Comparison of ENCODE assay signal across 14 mouse cellular contexts in the genomic region with DNA sequence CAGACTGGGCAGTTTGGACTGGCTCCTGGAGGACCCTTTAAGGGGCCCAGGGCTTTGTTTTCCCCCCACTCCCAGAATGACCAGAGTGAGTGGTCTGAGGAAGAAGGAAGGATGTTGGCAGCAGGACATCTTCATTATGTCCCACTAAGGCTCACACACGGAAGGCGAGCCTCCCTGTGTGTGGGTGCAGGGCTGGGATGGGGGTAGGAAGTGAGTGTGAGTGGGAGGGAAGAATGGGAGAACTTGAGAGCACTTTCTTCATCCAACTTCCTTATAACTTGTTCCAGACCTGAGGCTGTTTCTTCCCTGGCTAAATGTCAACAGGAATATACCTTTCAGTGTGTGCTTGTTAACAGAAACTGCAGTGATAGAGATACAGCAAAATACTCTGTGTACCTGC. TPM values are rescaled to one million over a fixed set of nuclear protein-coding genes. Genes with fewer than 3 reads are reported as not detected.
A peak's percentile ranks its signal among the peaks of the same experiment; 100 is the strongest.
DNase-seq lines count a peak whose midpoint lies in the region; ATAC-seq and TF ChIP-seq lines count a peak whose summit lies in the region.
"Had no signal": no experiment of that assay in that cellular context is flagged by ENCODE, and none has a peak within 500 bp of the region (broad histone marks: within the 10 kb centered on the region; RNA-seq: fewer than 3 reads in every experiment).

No protein-coding gene starts in this region.

- no peak overlapping the region for H3K9ac ChIP-seq in kidney, postnatal 0 days (ENCODE audit: low read depth, low read length)
- H3K9ac ChIP-seq in liver, embryonic 11.5 days (ENCODE audit: low read depth, low read length) = 0 out of 2 replicates have a peak overlapping the region, but pooled peaks have one; percentile 14
- H3K9ac ChIP-seq: forebrain, embryonic 15.5 days; stomach, embryonic 15.5 days had no signal

- no peak overlapping the region for H3K4me2 ChIP-seq in kidney, postnatal 0 days (ENCODE audit: low read length)
- H3K4me2 ChIP-seq in liver, embryonic 11.5 days = peak overlapping the region; percentile 99
- H3K4me2 ChIP-seq: forebrain, embryonic 15.5 days had no signal

- H3K9me3 ChIP-seq in kidney, postnatal 0 days (replicated peaks; ENCODE audit: low read length) = no peaks in the 10 kb centered on the region
- H3K9me3 ChIP-seq in liver, embryonic 11.5 days (ENCODE audit: control insufficient read depth, low read length) = no peaks in the 10 kb centered on the region
- H3K9me3 ChIP-seq: forebrain, embryonic 15.5 days; hindbrain, embryonic 10.5 days; stomach, embryonic 15.5 days had no signal

- no peak for ATAC-seq in kidney, postnatal 0 days (replicated peaks; ENCODE audit: low FRiP score, low read depth)
- no peak for ATAC-seq in liver, embryonic 11.5 days (replicated peaks; ENCODE audit: low FRiP score)
- ATAC-seq: forebrain, embryonic 15.5 days; Patski had no signal

- peaks cover 21% of the 10 kb centered on the region; the same call in 1 of the 2 replicates for H3K36me3 ChIP-seq in kidney, postnatal 0 days (ENCODE audit: insufficient read depth, low read length)
- H3K36me3 ChIP-seq in liver, embryonic 11.5 days (ENCODE audit: control insufficient read depth, insufficient read depth, low read length) = peaks cover 33% of the 10 kb centered on the region

- no peaks in the 10 kb centered on the region for H3K27me3 ChIP-seq in kidney, postnatal 0 days (ENCODE audit: insufficient read depth, low read length)
- no peaks in the 10 kb centered on the region for H3K27me3 ChIP-seq in liver, embryonic 11.5 days (replicated peaks; ENCODE audit: control insufficient read depth, insufficient read depth, low read length)
- H3K27me3 ChIP-seq: forebrain, embryonic 15.5 days; Patski; stomach, embryonic 15.5 days had no signal

- WGBS in kidney, postnatal 0 days = 56% methylated on average over 2 of the region's 2 CpGs
- WGBS in liver, embryonic 11.5 days = 67% methylated on average over 2 of the region's 2 CpGs

- no peak overlapping the region for H3K4me3 ChIP-seq in kidney, postnatal 0 days (replicated peaks; ENCODE audit: low read depth, low read length)
- 0 out of 2 replicates have a peak overlapping the region, but pooled peaks have one; percentile 42 for H3K4me3 ChIP-seq in liver, embryonic 11.5 days (ENCODE audit: low read depth, low read length)
- H3K4me3 ChIP-seq: stomach, embryonic 15.5 days had no signal

- peak; percentile 64 for DNase-seq in cerebellum, adult 9-10 months
- DNase-seq in cerebellum, postnatal 36 days = no peak
- no peak for DNase-seq in kidney, postnatal 0 days (ENCODE audit: low spot score)
- no peak for DNase-seq in kidney, postnatal 25 days
- DNase-seq in R1 (ENCODE audit: low read depth, low spot score) = peak; percentile 13
- no peak for DNase-seq in liver, embryonic 11.5 days (ENCODE audit: low spot score)
- DNase-seq in layer of hippocampus, adult 9-11 months = no peak
- DNase-seq in spleen, postnatal 14 days (ENCODE audit: low spot score in 2 of 2) = no peak
- DNase-seq: layer of hippocampus, postnatal 36 days; thymus, postnatal 25 days had no signal

- no peak for TF ChIP-seq CTCF in kidney, postnatal 0 days (IDR thresholded peaks at IDR 0.05; ENCODE audit: low read depth)

- H3K27ac ChIP-seq in kidney, postnatal 0 days = 0 out of 2 replicates have a peak overlapping the region, but pooled peaks have one; percentile 5
- peak overlapping the region; percentile 91; the same call in 1 of the 2 replicates for H3K27ac ChIP-seq in liver, embryonic 11.5 days (ENCODE audit: low read depth, low read length)
- H3K27ac ChIP-seq: forebrain, embryonic 15.5 days; stomach, embryonic 15.5 days had no signal

- peaks cover 19% of the 10 kb centered on the region for H3K4me1 ChIP-seq in kidney, postnatal 0 days (replicated peaks; ENCODE audit: insufficient read depth, low read length)
- peaks cover 39% of the 10 kb centered on the region for H3K4me1 ChIP-seq in liver, embryonic 11.5 days (replicated peaks; ENCODE audit: control insufficient read depth, insufficient read depth, low read length)

RNA-seq across cellular contexts. Expression of a gene that starts 1.8 kb away (rescaled TPM):
- polyA plus RNA-seq in kidney, postnatal 0 days (2015; fragmentation: Nextera tagmentation; extraction: Ambion mirVana) = 395 and 467 TPM in 2 replicates
- polyA plus RNA-seq in liver, embryonic 11.5 days (2014; fragmentation: Nextera tagmentation; extraction: Ambion mirVana) = 236 and 248 TPM in 2 replicates

RNA-seq across cellular contexts. Expression of a gene that starts 1.9 kb away (rescaled TPM):
- 2,445 and 2,952 TPM in 2 replicates for polyA plus RNA-seq in kidney, postnatal 0 days (2015; fragmentation: Nextera tagmentation; extraction: Ambion mirVana)
- 2,108 and 2,211 TPM in 2 replicates for polyA plus RNA-seq in liver, embryonic 11.5 days (2014; fragmentation: Nextera tagmentation; extraction: Ambion mirVana)

RNA-seq across cellular contexts. Expression of a gene that starts 15.4 kb away (rescaled TPM):
- 45.4 and 46.8 TPM in 2 replicates for polyA plus RNA-seq in kidney, postnatal 0 days (2015; fragmentation: Nextera tagmentation; extraction: Ambion mirVana)
- polyA plus RNA-seq in liver, embryonic 11.5 days (2014; fragmentation: Nextera tagmentation; extraction: Ambion mirVana) = 87.9 and 92.4 TPM in 2 replicates

RNA-seq across cellular contexts. Expression of a gene that starts 16.6 kb away (rescaled TPM):
- 0.78 and 1.0 TPM in 2 replicates for polyA plus RNA-seq in kidney, postnatal 0 days (2015; fragmentation: Nextera tagmentation; extraction: Ambion mirVana)
- 0.64 and 0.68 TPM in 2 replicates for polyA plus RNA-seq in liver, embryonic 11.5 days (2014; fragmentation: Nextera tagmentation; extraction: Ambion mirVana)

RNA-seq across cellular contexts. Expression of a gene that starts 26.7 kb away (rescaled TPM):
- 61.0 and 65.9 TPM in 2 replicates for polyA plus RNA-seq in kidney, postnatal 0 days (2015; fragmentation: Nextera tagmentation; extraction: Ambion mirVana)
- polyA plus RNA-seq in liver, embryonic 11.5 days (2014; fragmentation: Nextera tagmentation; extraction: Ambion mirVana) = 93.1 and 96.5 TPM in 2 replicates

Comparison
In these comparisons a context has a peak if more than half of its experiments do, and no peak if none do; other contexts are left out.
1. DNase-seq: peak in cerebellum, adult 9-10 months (single experiment) and R1 (single experiment); none in cerebellum, postnatal 36 days (0 of 2), kidney, postnatal 0 days (single experiment), kidney, postnatal 25 days (0 of 2), liver, embryonic 11.5 days (single experiment), layer of hippocampus, adult 9-11 months (single experiment) and spleen, postnatal 14 days (0 of 2).